Mouse (Mus musculus): Measurements from ENCODE around the gene Polr3c. TPM values are rescaled to one million over a fixed set of nuclear protein-coding genes. Genes with fewer than 3 reads are reported as not detected.

Polr3c gene
- polyA plus RNA-seq, 1 experiment from 2014 or later, result 38.2 TPM

GRCm38 (mm10) chr3:96707903-96708683, 19.3 kb downstream of the Polr3c start, which contains the start of gene Nudt17:
Gene Nudt17, minus strand, starts transcription at chr3:96708562.
- H3K9ac ChIP-seq, result peak within 1 kb of the TSS; percentile 68
- H3K27ac ChIP-seq, result no peak within 1 kb of the TSS
- peaks cover 8% of the 10 kb centered on the region for H3K27me3 ChIP-seq
- peaks cover 10% of the 10 kb centered on the region; the same call in 1 of the 2 replicates for H3K4me1 ChIP-seq
- peak within 1 kb of the TSS; percentile 48 for H3K4me3 ChIP-seq
- H3K9me3 ChIP-seq, result no peaks in the 10 kb centered on the region
- peak; percentile 88 for ATAC-seq (ENCODE audit: borderline replicate concordance, extremely low read depth, low FRiP score, low TSS enrichment)
- 4% methylated on average over 42 of the region's 42 CpGs for WGBS
- peaks cover 51% of the 10 kb centered on the region for H3K36me3 ChIP-seq
- H3K4me2 ChIP-seq, result peak within 1 kb of the TSS; percentile 97

- no peaks in the 10 kb centered on the region for H3K9me3 ChIP-seq
- no peak for ATAC-seq (ENCODE audit: borderline replicate concordance, extremely low read depth, low FRiP score, low TSS enrichment)
- H3K27me3 ChIP-seq, result peaks cover 8% of the 10 kb centered on the region
- WGBS, result 55% methylated on average over 7 of the region's 7 CpGs
- H3K36me3 ChIP-seq, result peaks cover 49% of the 10 kb centered on the region
- no peak overlapping the region for H3K9ac ChIP-seq
- no peak overlapping the region for H3K27ac ChIP-seq
- H3K4me2 ChIP-seq, result no peak overlapping the region
- H3K4me3 ChIP-seq, result no peak overlapping the region
- peaks cover 10% of the 10 kb centered on the region; the same call in 1 of the 2 replicates for H3K4me1 ChIP-seq
Observed at GRCm38 (mm10) chr3:96706984-96707383, 20.4 kb downstream of the Polr3c start.

DNA sequence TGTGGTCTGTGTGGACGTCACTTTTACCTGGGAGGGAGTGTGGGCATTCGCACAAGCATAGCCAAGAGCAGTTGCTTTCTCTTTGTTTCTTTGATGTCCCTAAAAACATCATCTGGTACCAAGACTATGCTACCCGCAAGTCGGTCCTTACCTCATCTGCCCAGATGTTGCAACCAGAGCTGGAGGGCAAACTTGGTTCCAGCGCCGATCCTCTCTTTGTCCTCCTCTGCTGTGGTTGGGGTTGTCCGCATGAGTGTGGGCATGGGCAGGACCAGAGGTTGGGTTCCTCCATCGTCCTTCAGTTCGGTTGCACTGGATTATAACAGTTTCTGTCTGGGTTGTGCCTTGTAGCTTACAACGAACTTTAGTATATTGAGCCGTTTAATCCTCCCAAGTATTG, 21.2 kb downstream of the Polr3c start:
- peaks cover 10% of the 10 kb centered on the region; the same call in 1 of the 2 replicates for H3K4me1 ChIP-seq
- no peak overlapping the region for H3K4me2 ChIP-seq
- H3K9ac ChIP-seq, result no peak overlapping the region
- WGBS, result 90% methylated on average over 11 of the region's 11 CpGs
- no peak overlapping the region for H3K27ac ChIP-seq
- no peak for ATAC-seq (ENCODE audit: borderline replicate concordance, extremely low read depth, low FRiP score, low TSS enrichment)
- H3K36me3 ChIP-seq, result peaks cover 49% of the 10 kb centered on the region
- no peaks in the 10 kb centered on the region for H3K9me3 ChIP-seq
- peaks cover 8% of the 10 kb centered on the region for H3K27me3 ChIP-seq
- H3K4me3 ChIP-seq, result no peak overlapping the region

- no peak overlapping the region for H3K4me3 ChIP-seq
- no peak for ATAC-seq (ENCODE audit: borderline replicate concordance, extremely low read depth, low FRiP score, low TSS enrichment)
- peaks cover 47% of the 10 kb centered on the region for H3K36me3 ChIP-seq
- H3K4me1 ChIP-seq, result peaks cover 10% of the 10 kb centered on the region; the same call in 1 of the 2 replicates
- no peak overlapping the region for H3K4me2 ChIP-seq
- peaks cover 8% of the 10 kb centered on the region for H3K27me3 ChIP-seq
- H3K27ac ChIP-seq, result no peak overlapping the region
- 60% methylated on average over 11 of the region's 11 CpGs for WGBS
- no peak overlapping the region for H3K9ac ChIP-seq
- no peaks in the 10 kb centered on the region for H3K9me3 ChIP-seq
Observed at GRCm38 (mm10) chr3:96704778-96705177, 22.6 kb downstream of the Polr3c start.

DNA sequence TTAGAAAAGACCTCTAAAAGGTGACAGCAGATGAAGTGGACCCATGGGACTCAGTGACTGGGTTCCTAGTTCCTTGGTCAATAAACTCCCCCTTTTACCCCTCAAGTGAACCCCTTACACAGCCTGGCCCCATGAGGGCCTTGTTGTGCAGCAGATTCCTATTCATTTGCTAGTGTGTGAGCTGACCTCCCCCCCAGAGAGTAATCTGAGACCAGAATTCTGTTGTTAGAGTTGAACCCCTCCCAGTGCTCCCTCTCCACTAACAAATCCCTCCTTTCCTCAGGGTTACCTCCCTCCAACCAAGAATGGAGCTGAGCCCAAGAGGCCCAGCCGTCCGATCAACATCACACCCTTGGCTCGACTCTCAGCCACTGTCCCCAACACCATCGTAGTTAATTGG, 26.4 kb downstream of the Polr3c start:
- Histone ChIP-seq H3K9me3 (no peaks in the 10 kb centered on the region), H3K4me1 (peaks cover 10% of the 10 kb centered on the region), H3K36me3 (peaks cover 50% of the 10 kb centered on the region), H3K4me3 (no peak overlapping the region), H3K9ac (no peak overlapping the region), H3K27ac (no peak overlapping the region), H3K4me2 (no peak overlapping the region), H3K27me3 (no peaks in the 10 kb centered on the region)
- no peak for ATAC-seq (ENCODE audit: borderline replicate concordance, extremely low read depth, low FRiP score, low TSS enrichment)
- WGBS, result 83% methylated on average over 4 of the region's 4 CpGs

GRCm38 (mm10) chr3:96700376-96700775, 27.1 kb downstream of the Polr3c start:
- H3K4me3 ChIP-seq, result no peak overlapping the region
- peaks cover 50% of the 10 kb centered on the region for H3K36me3 ChIP-seq
- H3K9ac ChIP-seq, result no peak overlapping the region
- H3K27me3 ChIP-seq, result no peaks in the 10 kb centered on the region
- no peak for ATAC-seq (ENCODE audit: borderline replicate concordance, extremely low read depth, low FRiP score, low TSS enrichment)
- peaks cover 15% of the 10 kb centered on the region for H3K4me1 ChIP-seq
- 56% methylated on average over 7 of the region's 7 CpGs for WGBS
- no peaks in the 10 kb centered on the region for H3K9me3 ChIP-seq
- no peak overlapping the region for H3K27ac ChIP-seq
- H3K4me2 ChIP-seq, result no peak overlapping the region

GRCm38 (mm10) chr3:96698993-96699690, 28.3 kb downstream of the Polr3c start:
- no peak overlapping the region for H3K4me2 ChIP-seq

DNA sequence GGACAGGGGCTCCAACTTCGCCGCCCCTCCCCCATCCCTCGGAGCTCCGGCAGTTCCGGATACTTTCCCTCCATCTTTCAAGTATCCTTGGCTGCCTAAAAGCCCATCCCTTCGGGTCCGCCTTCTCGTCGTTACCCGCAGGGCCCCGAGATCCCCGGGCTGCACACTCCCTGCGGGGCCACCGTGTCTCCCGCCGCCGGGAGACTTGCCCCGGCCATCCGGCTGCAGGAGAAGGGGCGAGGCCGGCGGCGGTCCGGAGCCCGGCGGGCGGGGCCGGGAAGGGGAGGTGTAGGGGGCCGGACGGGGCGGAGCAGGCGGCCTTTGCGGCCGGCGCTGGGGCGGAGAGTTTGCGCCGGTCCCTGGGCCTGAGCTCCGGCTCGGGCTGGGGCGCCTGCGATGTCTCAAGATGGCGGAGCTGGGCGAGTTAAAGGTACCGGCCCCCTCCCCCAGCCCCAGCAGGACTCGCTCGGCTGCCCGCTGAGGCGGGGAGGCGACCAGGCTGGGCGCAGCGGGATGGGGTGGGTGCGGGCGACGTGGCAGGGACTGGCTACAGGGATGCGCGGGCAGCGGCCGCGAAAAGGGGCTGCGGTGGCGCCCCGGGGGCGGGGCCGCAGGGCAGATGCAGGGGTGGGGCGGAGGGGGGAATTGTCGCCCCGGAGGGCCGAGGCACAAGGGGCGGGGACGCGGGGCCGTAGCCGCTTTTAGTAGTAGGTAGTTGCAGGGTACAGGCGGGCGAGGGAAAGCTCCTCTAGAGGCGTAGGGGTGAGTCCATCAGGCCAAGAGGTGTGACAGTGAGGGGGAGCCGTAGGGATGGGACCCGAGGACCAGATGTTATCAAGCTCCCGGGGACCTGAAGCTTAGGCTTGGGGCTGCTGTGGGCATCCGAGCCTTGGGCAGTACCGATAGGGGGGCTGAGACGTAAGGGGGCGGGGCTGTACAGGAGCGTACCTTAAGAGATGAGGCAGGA, 30.4 kb downstream of the Polr3c start:
- H3K36me3 ChIP-seq, result peaks cover 22% of the 10 kb centered on the region
- peak overlapping the region; percentile 89 for H3K4me2 ChIP-seq
- peak overlapping the region; percentile 82 for H3K9ac ChIP-seq
- peaks cover 20% of the 10 kb centered on the region for H3K4me1 ChIP-seq
- ATAC-seq (ENCODE audit: borderline replicate concordance, extremely low read depth, low FRiP score, low TSS enrichment), result peak; percentile 95
- WGBS, result under 1% methylated on average over 85 of the region's 85 CpGs
- H3K4me3 ChIP-seq, result peak overlapping the region; percentile 88
- H3K27me3 ChIP-seq, result no peaks in the 10 kb centered on the region
- peak overlapping the region; percentile 93 for H3K27ac ChIP-seq
- H3K9me3 ChIP-seq, result no peaks in the 10 kb centered on the region

More at GRCm38 (mm10) chr3:96698993-96699690, 28.3 kb downstream of the Polr3c start:
- Histone ChIP-seq H3K27me3 (no peaks in the 10 kb centered on the region), H3K36me3 (peaks cover 40% of the 10 kb centered on the region), H3K4me3 (no peak overlapping the region), H3K9ac (no peak overlapping the region), H3K27ac (no peak overlapping the region), H3K4me1 (peaks cover 15% of the 10 kb centered on the region), H3K9me3 (no peaks in the 10 kb centered on the region)
- ATAC-seq (ENCODE audit: borderline replicate concordance, extremely low read depth, low FRiP score, low TSS enrichment), result no peak
- WGBS, result 46% methylated on average over 19 of the region's 19 CpGs

DNA sequence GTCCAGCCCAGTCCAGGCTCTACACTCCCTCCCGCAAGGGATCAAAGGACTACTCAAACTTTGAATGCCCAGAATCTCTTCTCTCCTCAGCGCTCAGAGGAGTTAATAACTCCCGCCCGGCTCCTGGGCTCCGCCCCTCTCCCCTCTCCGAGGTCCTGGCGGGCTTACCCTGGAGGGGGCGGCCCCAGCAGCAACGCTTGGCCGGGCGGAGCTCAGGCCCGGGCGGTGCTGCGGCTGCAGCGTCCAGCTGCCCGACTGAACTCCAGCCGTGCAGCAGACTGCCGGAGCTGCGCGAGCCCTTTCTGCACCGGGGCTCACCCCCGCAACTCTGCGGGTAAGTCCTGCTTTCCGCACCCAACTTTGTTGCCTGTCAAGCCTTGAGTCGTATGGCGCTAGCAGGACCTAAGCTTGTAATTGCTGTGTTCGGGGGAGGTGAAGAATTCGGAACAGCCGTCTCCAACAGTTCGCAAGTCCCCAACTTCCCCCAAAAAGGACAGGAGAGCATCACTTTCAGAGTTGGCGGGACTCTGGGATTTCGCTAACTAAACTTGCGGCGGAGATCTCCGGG, 31.1 kb downstream of the Polr3c start, which contains the start of gene Pias3:
Pias3 (plus strand) TSS at position 187 of the 568 bp plus-strand sequence.
- Histone ChIP-seq H3K4me1 (peaks cover 20% of the 10 kb centered on the region), H3K36me3 (peaks cover 14% of the 10 kb centered on the region), H3K27ac (peak within 1 kb of the TSS; percentile 93), H3K4me2 (peak within 1 kb of the TSS; percentile 89), H3K9ac (peak within 1 kb of the TSS; percentile 82), H3K9me3 (no peaks in the 10 kb centered on the region), H3K27me3 (no peaks in the 10 kb centered on the region), H3K4me3 (peak within 1 kb of the TSS; percentile 88)
- under 1% methylated on average over 35 of the region's 35 CpGs for WGBS
- ATAC-seq (ENCODE audit: borderline replicate concordance, extremely low read depth, low FRiP score, low TSS enrichment), result peak; percentile 91

- H3K36me3 ChIP-seq, result no peaks in the 10 kb centered on the region
- 83% methylated on average over 1 of the region's 1 CpGs for WGBS
- peaks cover 20% of the 10 kb centered on the region for H3K4me1 ChIP-seq
- peaks cover 7% of the 10 kb centered on the region for H3K27me3 ChIP-seq
- H3K4me3 ChIP-seq, result no peak overlapping the region
- no peak overlapping the region for H3K27ac ChIP-seq
- H3K4me2 ChIP-seq, result no peak overlapping the region
- no peaks in the 10 kb centered on the region for H3K9me3 ChIP-seq
- H3K9ac ChIP-seq, result no peak overlapping the region
- no peak for ATAC-seq (ENCODE audit: borderline replicate concordance, extremely low read depth, low FRiP score, low TSS enrichment)
Observed at GRCm38 (mm10) chr3:96693579-96693978, 33.8 kb downstream of the Polr3c start.

DNA sequence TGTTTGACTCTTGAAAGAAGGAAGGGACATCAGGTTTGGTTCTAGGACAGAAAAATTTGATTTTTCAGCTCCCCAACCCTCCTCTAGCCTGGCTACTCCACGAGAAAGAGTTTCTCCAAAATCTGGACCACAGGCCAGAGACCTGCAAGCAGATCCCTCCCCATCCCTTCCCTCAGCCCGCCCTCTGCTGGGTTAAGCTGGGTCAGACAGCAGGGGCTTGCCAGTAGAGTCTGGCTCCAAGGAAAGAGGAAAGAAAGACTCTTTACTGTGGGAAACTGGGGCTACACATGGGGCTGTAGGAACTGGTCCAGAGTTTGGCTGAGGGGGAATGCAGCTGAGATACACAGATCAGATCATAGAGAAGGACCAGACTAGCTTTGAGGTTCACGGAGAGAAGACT, 34.9 kb downstream of the Polr3c start:
- ATAC-seq (ENCODE audit: borderline replicate concordance, extremely low read depth, low FRiP score, low TSS enrichment), result no peak
- Histone ChIP-seq H3K9ac (no peak overlapping the region), H3K27me3 (peaks cover 14% of the 10 kb centered on the region), H3K27ac (no peak overlapping the region), H3K36me3 (no peaks in the 10 kb centered on the region), H3K4me1 (peaks cover 12% of the 10 kb centered on the region), H3K4me3 (no peak overlapping the region), H3K4me2 (no peak overlapping the region), H3K9me3 (no peaks in the 10 kb centered on the region)
- WGBS, result 17% methylated on average over 3 of the region's 3 CpGs

All from lung, embryonic 15.5 days (tissue).